In genomic region chr2:152143279-152144157, GRCm38 (mm10) we compare ENCODE assay signal across 7 mouse cellular contexts. TPM values are rescaled to one million over a fixed set of nuclear protein-coding genes. Genes with fewer than 3 reads are reported as not detected.
DNase-seq lines count a peak whose midpoint lies in the region; ATAC-seq and TF ChIP-seq lines count a peak whose summit lies in the region.

Gene Tcf15, plus strand, starts transcription at chr2:152143561.

- H3K4me1 ChIP-seq in hindbrain, embryonic 13.5 days (replicated peaks) = peaks cover 59% of the 10 kb centered on the region
- 0 out of 2 replicates have a peak, but pooled peaks cover 3% of the 10 kb centered on the region for H3K4me1 ChIP-seq in midbrain, postnatal 0 days (ENCODE audit: insufficient read depth, low read length)

- H3K27me3 ChIP-seq in hindbrain, embryonic 13.5 days = peaks cover 74% of the 10 kb centered on the region
- H3K27me3 ChIP-seq in midbrain, postnatal 0 days (ENCODE audit: insufficient read depth, low read length) = peaks cover 34% of the 10 kb centered on the region

- under 1% methylated on average over 97 of the region's 118 CpGs for WGBS in hindbrain, embryonic 13.5 days
- under 1% methylated on average over 106 of the region's 118 CpGs for WGBS in midbrain, postnatal 0 days

- H3K4me3 ChIP-seq in hindbrain, embryonic 13.5 days = peak within 1 kb of the TSS; percentile 53
- H3K4me3 ChIP-seq in midbrain, postnatal 0 days (ENCODE audit: low read depth, low read length) = peak within 1 kb of the TSS; percentile 38

- H3K4me2 ChIP-seq in hindbrain, embryonic 13.5 days = peak within 1 kb of the TSS; percentile 76
- H3K4me2 ChIP-seq in midbrain, postnatal 0 days (ENCODE audit: low read depth, low read length, poor library complexity, severe bottlenecking) = peak within 1 kb of the TSS; percentile 48

- TF ChIP-seq CTCF in midbrain, postnatal 0 days (IDR thresholded peaks at IDR 0.05) = no peak

- H3K27ac ChIP-seq in hindbrain, embryonic 13.5 days = no peak within 1 kb of the TSS
- H3K27ac ChIP-seq in midbrain, postnatal 0 days (ENCODE audit: low read depth, low read length) = no peak within 1 kb of the TSS

- H3K9me3 ChIP-seq in hindbrain, embryonic 13.5 days = no peaks in the 10 kb centered on the region
- no peaks in the 10 kb centered on the region for H3K9me3 ChIP-seq in midbrain, postnatal 0 days (ENCODE audit: low read length)

- peak; percentile 66 for ATAC-seq in hindbrain, embryonic 13.5 days (ENCODE audit: low FRiP score)
- ATAC-seq in midbrain, postnatal 0 days (ENCODE audit: low FRiP score) = peak; percentile 58; the same call in 1 of the 2 replicates

- H3K36me3 ChIP-seq in hindbrain, embryonic 13.5 days = no peaks in the 10 kb centered on the region
- H3K36me3 ChIP-seq in midbrain, postnatal 0 days (ENCODE audit: insufficient read depth, low read length) = no peaks in the 10 kb centered on the region

- DNase-seq in R1 (ENCODE audit: low read depth, low spot score) (peak; percentile 91), liver (peak; percentile 69)
- peak; percentile 24 for DNase-seq in brain, adult 2 months (ENCODE audit: low read depth, low spot score)
- peak; percentile 43 to 60 for DNase-seq in gastrocnemius, adult 8-10 months (ENCODE audit: low spot score in 2 of 2)
- peak; percentile 35 for DNase-seq in midbrain, postnatal 0 days (ENCODE audit: low spot score)
- DNase-seq in frontal cortex, adult 2 months (ENCODE audit: extremely low spot score in 1 of 2, low spot score in 1 of 2) = no peak

- H3K9ac ChIP-seq in hindbrain, embryonic 13.5 days = peak within 1 kb of the TSS; percentile 69
- H3K9ac ChIP-seq in midbrain, postnatal 0 days (replicated peaks; ENCODE audit: low read length, poor library complexity, severe bottlenecking) = 0 out of 2 replicates have a peak within 1 kb of the TSS, but pooled peaks have one; percentile 42

RNA-seq across cellular contexts. Expression of gene Tcf15, which starts in this region (rescaled TPM):
- total RNA-seq in gastrocnemius, adult 8-10 months (2022) = 10 to 100 TPM in 3 of 4 experiments, 1 to 10 TPM in 1; 7.4 to 14.4 (median 10.5) TPM
- 2.8 and 3.2 TPM in 2 replicates for polyA plus RNA-seq in hindbrain, embryonic 13.5 days (2015; fragmentation: Nextera tagmentation; extraction: Ambion mirVana)
- 2.7 TPM in 1 of 2 replicates, not detected in the other for total RNA-seq in midbrain, postnatal 0 days (2014; rRNA removed)
- 0.58 and 0.90 TPM in 2 replicates for polyA plus RNA-seq in midbrain, postnatal 0 days (2015; fragmentation: Nextera tagmentation; extraction: Ambion mirVana)
- 3.3 TPM in 2 replicates for polyA plus RNA-seq in frontal cortex, adult 2 months (2012; rRNA removed)

Comparison
In these comparisons a context has a peak if more than half of its experiments do, and no peak if none do; other contexts are left out.
1. DNase-seq: peak in R1 (single experiment), brain, adult 2 months (single experiment), gastrocnemius, adult 8-10 months (2 of 2), liver (single experiment) and midbrain, postnatal 0 days (single experiment); none in frontal cortex, adult 2 months (0 of 2).